Mouse (Mus musculus) regulatory T cell (primary cell): ENCODE results near the gene Macrod2.

Experiments
- in situ Hi-C: fragments of 300-600 bp; cut with MboI, MseI; formaldehyde crosslinking; loops from one replicate; pipeline ENCODE4 v1.15.1; 2025; ENCODE audit warnings: high pct_unique_total_duplicates

Macrod2 gene

GRCm38 (mm10) chr2:142334441-142335102 is 1939.5 kb downstream of the Macrod2 start:
- in situ Hi-C loops: no loop called here

GRCm38 (mm10) chr2:142335103-142335999 is 1940.2 kb downstream of the Macrod2 start:
- in situ Hi-C loops: no loop called here

- in situ Hi-C loops: no loop called here
These were observed 1948.9 kb downstream of the Macrod2 start for GRCm38 (mm10) chr2:142344021-142344420.

DNA sequence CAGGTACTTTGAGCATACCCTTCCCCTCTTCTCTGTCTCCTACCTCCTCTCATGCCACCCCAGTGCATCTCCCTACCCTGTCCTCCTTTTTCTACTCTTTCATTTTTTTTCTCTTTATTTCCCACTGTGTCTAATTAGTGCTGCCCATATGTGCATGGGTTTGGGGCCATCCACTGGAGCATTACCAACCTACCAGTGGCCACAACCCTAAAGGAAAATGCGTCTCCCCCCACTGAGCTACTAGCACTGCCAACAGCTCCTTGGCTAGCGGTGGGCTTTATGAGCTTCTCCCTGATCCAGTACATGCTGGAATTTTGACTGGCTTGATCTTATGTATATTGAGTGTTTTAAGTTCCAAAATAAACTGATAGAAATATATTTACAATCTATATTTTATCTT is 1949.6 kb downstream of the Macrod2 start:
- in situ Hi-C loops: no loop called here

GRCm38 (mm10) chr2:142349805-142350204 is 1954.7 kb downstream of the Macrod2 start:
- in situ Hi-C loops: no loop called here

- in situ Hi-C loops: no loop called here
These were observed 1967.8 kb downstream of the Macrod2 start for GRCm38 (mm10) chr2:142362888-142363287.

DNA sequence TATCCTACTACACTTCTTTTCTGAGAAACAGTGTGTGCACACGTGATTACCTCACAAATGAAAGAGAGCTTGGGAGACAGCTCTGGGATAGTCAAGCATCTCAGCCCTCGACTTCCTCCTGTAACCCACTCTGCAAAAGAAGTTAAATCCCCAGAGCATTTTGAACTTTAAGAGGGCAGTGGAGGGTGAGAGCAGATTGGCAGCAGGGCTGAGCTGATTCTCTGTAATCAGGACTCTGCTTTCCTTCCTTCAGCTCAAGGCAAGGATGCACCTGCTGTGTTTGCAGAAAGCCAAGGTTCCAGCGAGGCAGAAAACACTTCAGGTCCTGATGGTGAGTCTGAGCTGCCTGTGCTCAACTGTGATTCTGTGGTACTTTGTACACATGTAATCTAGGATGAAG is 1978.9 kb downstream of the Macrod2 start:
- in situ Hi-C loops: no loop called here

GRCm38 (mm10) chr2:142380563-142380962 is 1985.5 kb downstream of the Macrod2 start:
- in situ Hi-C loops: no loop called here

- in situ Hi-C loops: no loop called here
These were observed 1986.0 kb downstream of the Macrod2 start for GRCm38 (mm10) chr2:142381081-142381579.

DNA sequence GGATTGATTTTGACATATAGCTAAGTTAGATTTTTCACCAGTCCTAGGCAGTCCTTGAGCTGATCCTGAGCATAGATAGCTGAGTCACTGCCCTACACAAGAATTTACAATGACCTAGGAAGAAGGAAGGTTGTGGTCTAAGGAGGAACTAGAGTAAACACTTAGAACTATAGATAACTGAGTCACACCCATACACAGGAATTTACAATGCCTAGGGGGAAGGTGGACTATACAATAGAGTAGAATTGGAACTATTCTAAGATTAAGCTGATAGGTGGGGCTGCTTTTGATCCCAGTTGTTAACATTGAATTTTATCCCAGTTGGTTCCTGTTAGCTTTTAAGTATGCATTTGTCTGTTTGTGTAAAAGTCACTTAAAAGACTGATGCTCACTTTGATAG is 1998.4 kb downstream of the Macrod2 start:
- in situ Hi-C loops: no loop called here

- in situ Hi-C loops: no loop called here
These were observed 2004.4 kb downstream of the Macrod2 start for GRCm38 (mm10) chr2:142399490-142399889.

DNA sequence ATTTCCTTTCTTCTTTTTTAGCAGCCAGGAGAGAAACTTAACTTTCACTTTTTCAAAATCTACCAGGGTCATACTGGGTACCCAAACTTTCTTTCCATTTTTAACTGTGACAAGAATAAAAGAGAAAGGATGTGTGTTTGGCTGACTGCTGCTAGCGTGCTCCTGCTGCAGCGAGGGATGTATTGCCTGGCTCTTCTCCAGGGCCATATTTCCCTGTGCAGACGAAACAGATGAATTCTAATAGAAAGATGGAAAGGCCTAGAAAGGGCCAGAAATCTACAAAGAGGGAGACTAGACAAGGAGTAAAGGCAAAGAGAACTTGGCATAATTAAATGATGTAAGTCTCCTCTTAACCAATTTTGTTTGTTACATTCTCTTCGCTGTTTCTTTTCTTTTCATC is 2005.7 kb downstream of the Macrod2 start:
- in situ Hi-C loops: no loop called here

GRCm38 (mm10) chr2:142401359-142401758 is 2006.2 kb downstream of the Macrod2 start:
- in situ Hi-C loops: no loop called here

DNA sequence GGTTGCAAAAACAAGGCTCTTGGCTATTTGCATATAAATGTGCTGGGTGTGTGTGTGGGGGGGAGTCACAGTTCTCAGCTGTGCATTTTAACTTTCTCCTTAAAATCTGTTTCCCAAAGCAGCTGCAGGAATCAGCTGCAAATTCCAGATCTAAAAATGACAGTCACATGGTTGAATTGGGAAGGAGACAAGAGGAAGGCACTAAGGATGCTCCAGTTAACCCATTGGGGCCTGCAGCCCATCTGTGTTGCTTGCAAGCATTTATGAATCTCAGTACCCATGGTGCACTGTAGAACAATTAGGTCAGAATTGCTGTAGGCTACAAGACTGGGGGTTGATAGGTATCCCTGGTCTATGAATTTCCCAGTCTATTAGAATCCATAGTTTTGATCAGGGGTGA is 2008.3 kb downstream of the Macrod2 start:
- in situ Hi-C loops: no loop called here

DNA sequence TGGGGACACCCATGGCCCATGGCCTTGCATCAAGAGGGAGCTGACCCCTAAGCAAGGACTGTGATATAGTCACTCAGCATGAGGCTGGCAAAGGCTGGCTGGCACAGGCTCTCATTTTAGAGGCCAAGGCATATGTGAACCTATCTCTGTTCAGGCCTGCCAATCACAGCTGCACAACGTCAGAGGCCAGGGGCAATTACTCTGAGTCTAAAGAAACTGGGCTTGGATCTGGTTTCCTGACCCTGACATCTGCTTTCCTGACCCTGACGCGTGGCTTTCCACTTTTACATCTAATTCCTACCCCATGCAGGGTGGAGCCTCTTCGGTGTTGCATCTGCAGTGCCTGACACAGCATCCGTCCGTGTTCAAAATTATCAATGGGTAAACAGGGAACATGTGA is 2009.2 kb downstream of the Macrod2 start:
- in situ Hi-C loops: no loop called here

- in situ Hi-C loops: no loop called here
These were observed 2012.2 kb downstream of the Macrod2 start for GRCm38 (mm10) chr2:142407341-142407740.

GRCm38 (mm10) chr2:142410124-142410523 is 2015.0 kb downstream of the Macrod2 start:
- in situ Hi-C loops: no loop called here

- in situ Hi-C loops: no loop called here
These were observed 2038.0 kb downstream of the Macrod2 start for GRCm38 (mm10) chr2:142433126-142433525.

DNA sequence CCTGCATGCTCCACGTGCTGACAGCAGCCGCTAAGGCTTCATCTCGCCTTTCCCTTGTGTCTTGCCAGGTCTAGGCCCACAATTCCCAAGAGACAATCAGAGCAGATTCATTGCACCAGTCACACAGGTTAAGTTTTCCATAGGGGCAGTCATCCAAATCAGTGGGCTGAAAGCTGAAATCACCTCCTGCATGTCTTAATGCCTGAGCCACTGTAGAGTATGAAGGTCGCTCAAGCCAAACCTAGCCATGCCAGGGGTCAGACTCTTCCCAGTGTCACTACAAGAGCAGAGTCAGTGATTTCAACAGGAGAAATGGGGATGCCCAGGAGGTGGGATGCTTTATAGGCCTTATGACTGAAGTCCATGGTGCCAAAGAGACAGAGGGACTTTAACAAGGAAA is 2039.6 kb downstream of the Macrod2 start:
- in situ Hi-C loops: no loop called here

- in situ Hi-C loops: no loop called here
These were observed 2042.7 kb downstream of the Macrod2 start for GRCm38 (mm10) chr2:142437606-142438461.
